Mouse (Mus musculus) heart, postnatal 0 days (tissue): Measurements from ENCODE around the gene Npm3. TPM values are rescaled to one million over a fixed set of nuclear protein-coding genes. Genes with fewer than 3 reads are reported as not detected.
A peak's percentile ranks its signal among the peaks of the same experiment; 100 is the strongest.

Experiments
- ATAC-seq: fragments of 200-750 bp; cut with Nextera tagmentation; 2 replicates; pipeline ENCODE4 v1.8.0; 2017; ENCODE audit warnings: low read depth, moderate number of reproducible peaks, moderate library complexity; ENCODE audit not compliant: insufficient read depth
- DNase-seq: peaks from one replicate; pipeline ENCODE4 v3.0.0-alpha.2; 2016; ENCODE audit warnings: low spot score
- H3K27ac ChIP-seq: fragments of 300-500 bp; sonication (generic); 2 replicates; pipeline ENCODE4 v1.5.1; 2014; ENCODE audit warnings: low read depth, mild to moderate bottlenecking
- H3K27me3 ChIP-seq: fragments of 300-500 bp; sonication (generic); 2 replicates; pipeline ENCODE4 v1.6.1; 2014; ENCODE audit warnings: low read length, mixed read lengths; ENCODE audit not compliant: control insufficient read depth, insufficient read depth
- H3K36me3 ChIP-seq: fragments of 300-500 bp; sonication (generic); replicated peaks from 2 replicates; pipeline ENCODE4 v1.6.1; 2014; ENCODE audit warnings: low read length, mixed read lengths; ENCODE audit not compliant: control insufficient read depth, insufficient read depth
- H3K4me1 ChIP-seq: fragments of 300-500 bp; sonication (generic); 2 replicates; pipeline ENCODE4 v1.6.1; 2014; ENCODE audit warnings: antibody characterized with exemption; ENCODE audit not compliant: control insufficient read depth, insufficient read depth
- H3K4me2 ChIP-seq: fragments of 300-500 bp; sonication (generic); 2 replicates; pipeline ENCODE4 v1.6.1; 2014; ENCODE audit warnings: low read depth, mild to moderate bottlenecking, low read length, moderate library complexity
- H3K4me3 ChIP-seq: fragments of 300-500 bp; sonication (generic); 2 replicates; pipeline ENCODE4 v1.5.1; 2014; ENCODE audit warnings: low read depth, low read length
- H3K9ac ChIP-seq: fragments of 300-500 bp; sonication (generic); replicated peaks from 2 replicates; pipeline ENCODE4 v1.6.1; 2014; ENCODE audit warnings: low read depth, low read length, mixed read lengths
- H3K9me3 ChIP-seq: fragments of 300-500 bp; sonication (generic); replicated peaks from 2 replicates; pipeline ENCODE4 v1.6.1; 2016; ENCODE audit warnings: low read length; ENCODE audit not compliant: control insufficient read depth
- CTCF ChIP-seq: IDR thresholded peaks from 2 replicates; pipeline ENCODE4 v1.5.1; 2016; ENCODE audit warnings: antibody characterized with exemption, control low read depth, low read depth
- EP300 ChIP-seq: IDR thresholded peaks from 2 replicates; pipeline ENCODE4 v1.6.1; 2016; ENCODE audit warnings: antibody characterized with exemption, low read depth
- WGBS: fragments of 180-500 bp; shearing (Covaris S2); extraction: QIAGEN DNeasy Blood & Tissue Kit; methylation state at CpG from one replicate; pipeline ENCODE4 v1.1.7; 2014; 5-methylcytosine and 5-hydroxymethylcytosine counted together
- polyA plus RNA-seq: library from polyadenylated mRNA; unstranded; fragments of >200 nt; fragmentation: Nextera tagmentation; extraction: Ambion mirVana; gene quantifications from 2 replicates; pipeline ENCODE4 v1.2.1, GENCODE M21; 2015
- total RNA-seq: library from RNA; depleted of rRNA; stranded (reverse); fragments of >200 nt; gene quantifications from 2 replicates; pipeline ENCODE4 v1.2.3, GENCODE M21; 2014; ENCODE audit warnings: low replicate concordance

Gene Npm3
- total and polyA plus RNA-seq, 2 experiments from 2014 or later: 7.6 to 38.2 TPM

DNA sequence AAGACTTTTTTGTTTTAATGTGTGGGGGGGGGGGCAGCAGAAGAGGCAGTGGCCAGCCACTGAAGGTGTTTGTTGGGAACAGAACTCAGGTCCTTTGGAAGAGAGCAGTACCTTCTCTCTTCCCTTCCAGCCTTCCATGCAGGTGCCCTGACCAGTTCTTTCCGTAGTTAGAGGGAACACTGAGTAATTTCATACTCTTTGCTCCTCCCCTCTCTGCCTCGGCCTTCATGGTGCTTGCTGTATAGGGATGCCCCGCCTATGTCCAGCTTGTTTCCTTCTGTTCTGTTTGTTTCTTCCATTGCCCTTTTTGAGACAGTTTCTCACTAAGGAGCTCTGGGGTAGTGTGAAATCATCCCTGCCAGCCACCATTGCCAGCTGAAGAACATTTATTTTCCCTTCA is 36.1 kb upstream of the Npm3 start:
- no peak for DNase-seq
- no peak overlapping the region for H3K9ac ChIP-seq
- no peaks in the 10 kb centered on the region for H3K9me3 ChIP-seq
- H3K4me3 ChIP-seq: no peak overlapping the region
- peaks cover 16% of the 10 kb centered on the region; the same call in 1 of the 2 replicates for H3K4me1 ChIP-seq
- no peak overlapping the region for H3K27ac ChIP-seq
- ATAC-seq: no peak
- WGBS: 78% methylated on average over 3 of the region's 3 CpGs
- no peak overlapping the region for H3K4me2 ChIP-seq
- no peak for TF ChIP-seq EP300
- no peak for TF ChIP-seq CTCF
- no peaks in the 10 kb centered on the region for H3K27me3 ChIP-seq
- no peaks in the 10 kb centered on the region for H3K36me3 ChIP-seq

DNA sequence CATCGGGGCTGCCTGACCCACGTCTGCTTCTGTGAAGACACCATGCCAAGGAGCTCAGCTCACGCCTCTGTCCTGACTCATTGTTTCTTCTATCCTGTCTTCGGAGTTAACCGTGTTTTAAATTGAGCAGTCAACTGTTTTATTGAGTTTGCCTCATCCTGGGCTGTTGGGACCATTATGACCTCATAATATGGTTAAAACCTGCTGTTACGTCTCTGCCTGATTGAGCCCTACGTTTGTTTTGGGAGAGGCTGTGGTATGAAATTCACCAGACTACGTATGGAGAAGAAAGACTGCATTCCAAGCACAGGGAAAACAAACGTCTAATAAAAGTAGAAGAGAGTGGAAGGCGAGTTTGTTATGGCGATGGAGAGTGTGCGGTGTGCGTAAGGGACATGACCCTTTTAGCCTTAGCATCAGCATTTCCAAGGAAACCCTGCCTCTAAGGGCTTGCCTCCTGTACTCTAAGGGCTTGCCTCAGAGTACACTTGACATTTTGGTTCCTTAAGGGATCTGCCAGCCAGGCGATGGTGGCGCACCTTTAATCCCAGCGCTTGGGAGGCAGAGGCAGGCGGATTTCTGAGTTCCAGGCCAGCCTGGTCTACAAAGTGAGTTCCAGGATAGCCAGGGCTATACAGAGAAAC is 34.7 kb upstream of the Npm3 start:
- peak; percentile 1; the same call in 1 of the 2 replicates for ATAC-seq
- TF ChIP-seq CTCF (no peak), EP300 (no peak)
- no peaks in the 10 kb centered on the region for H3K9me3 ChIP-seq

DNA sequence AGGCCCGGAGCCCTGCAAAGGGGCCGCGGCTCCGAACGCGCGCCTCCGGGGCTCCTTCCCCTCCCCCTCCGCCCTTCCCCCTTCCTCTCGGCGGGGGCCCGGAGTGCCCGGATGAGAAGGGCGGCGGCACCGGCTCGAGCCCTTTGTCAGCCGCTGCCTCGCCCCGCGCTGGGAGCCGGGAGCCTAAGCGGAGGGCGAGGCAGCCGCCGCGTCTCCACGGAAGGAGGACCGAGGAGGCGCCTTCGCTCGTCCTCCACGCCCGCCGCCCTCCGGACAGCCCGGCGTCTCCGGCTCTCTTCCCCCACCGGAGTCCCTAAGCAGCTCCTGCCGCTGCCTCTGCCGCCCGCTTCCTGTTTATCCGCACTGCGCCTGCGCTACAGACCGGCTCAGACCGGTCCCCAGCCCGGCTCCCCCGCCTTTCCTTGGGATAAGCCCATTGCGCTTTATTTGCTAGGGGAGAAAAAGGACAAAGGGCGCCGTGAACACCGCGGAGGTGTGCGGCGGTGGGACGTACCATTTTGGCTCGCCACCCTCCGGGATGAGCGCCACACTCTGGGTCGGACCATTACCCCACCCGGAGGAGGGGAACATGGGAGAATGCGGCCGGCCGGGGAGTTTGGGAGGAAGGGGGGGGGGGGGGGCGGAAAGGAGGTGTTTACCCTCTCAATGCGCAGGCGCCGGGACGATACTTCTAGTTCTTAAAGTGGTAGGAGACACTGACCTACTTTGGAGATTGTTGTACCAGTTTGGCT is 34.0 kb upstream of the Npm3 start, which contains the start of gene Mgea5:
Gene Mgea5 (minus strand): TSS at position 657 of the 752 bp plus-strand sequence.
- WGBS: under 1% methylated on average over 49 of the region's 71 CpGs
- peak; percentile 96 for ATAC-seq

More for the DNA sequence above, 34.7 kb upstream of the Npm3 start:
- Histone ChIP-seq H3K36me3 (peaks cover 10% of the 10 kb centered on the region; the same call in 1 of the 2 replicates), H3K9ac (no peak overlapping the region; the same call in 1 of the 2 replicates), H3K4me3 (peak overlapping the region; percentile 89), H3K4me1 (peaks cover 19% of the 10 kb centered on the region; the same call in 1 of the 2 replicates), H3K27ac (peak overlapping the region; percentile 73), H3K27me3 (no peaks in the 10 kb centered on the region), H3K4me2 (peak overlapping the region; percentile 66)
- DNase-seq: no peak
- 30% methylated on average over 17 of the region's 17 CpGs for WGBS

DNA sequence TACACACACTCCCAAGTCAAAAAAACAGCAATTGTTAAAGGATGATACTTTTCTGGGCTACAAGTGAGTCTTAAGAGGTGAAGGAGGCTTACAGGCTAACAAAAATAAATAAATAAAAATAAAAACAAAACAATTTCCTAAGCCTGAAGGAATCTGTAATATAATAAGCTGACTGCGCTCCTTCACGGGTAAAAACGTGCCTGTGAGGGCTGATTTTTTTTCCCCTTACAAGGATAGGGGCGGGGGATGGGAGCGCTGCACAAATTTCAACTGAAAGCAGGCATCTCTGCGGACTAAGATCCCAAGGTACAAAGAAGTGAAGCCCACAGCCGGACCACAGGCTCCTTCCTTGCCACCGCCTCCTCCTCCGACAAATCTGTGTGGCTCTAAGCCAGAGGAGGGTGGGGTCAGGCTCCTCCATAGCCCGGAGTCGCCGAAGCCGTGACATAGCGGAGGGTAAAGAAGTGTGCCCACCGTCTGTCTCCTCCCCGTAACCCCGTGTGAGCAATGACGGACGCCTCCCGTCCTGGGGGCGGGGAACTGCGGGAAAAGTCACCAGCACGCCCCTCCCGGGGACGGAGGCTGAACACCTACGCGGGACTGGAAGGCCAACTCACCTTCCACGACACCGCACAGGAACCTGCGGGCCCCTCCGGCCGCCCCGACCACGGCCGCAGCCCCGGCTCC is 33.1 kb upstream of the Npm3 start:
- Histone ChIP-seq H3K4me2 (peak overlapping the region; percentile 76), H3K36me3 (peaks cover 25% of the 10 kb centered on the region), H3K4me1 (peaks cover 19% of the 10 kb centered on the region; the same call in 1 of the 2 replicates), H3K4me3 (peak overlapping the region; percentile 89), H3K9ac (peak overlapping the region; percentile 96), H3K27ac (peak overlapping the region; percentile 97), H3K27me3 (no peaks in the 10 kb centered on the region), H3K9me3 (no peaks in the 10 kb centered on the region)
- under 1% methylated on average over 36 of the region's 36 CpGs for WGBS
- DNase-seq (peak; percentile 78), ATAC-seq (peak; percentile 37)
- TF ChIP-seq EP300 (no peak), CTCF (no peak)

More for the DNA sequence above, 34.0 kb upstream of the Npm3 start, which contains the start of gene Mgea5:
- H3K9ac ChIP-seq: peak within 1 kb of the TSS; percentile 96
- no peaks in the 10 kb centered on the region for H3K27me3 ChIP-seq
- peak within 1 kb of the TSS; percentile 76 for H3K4me2 ChIP-seq
- H3K9me3 ChIP-seq: no peaks in the 10 kb centered on the region
- DNase-seq: peak; percentile 99
- H3K36me3 ChIP-seq: peaks cover 16% of the 10 kb centered on the region
- 0 out of 2 replicates have a peak, but pooled peaks have one; percentile 13 for TF ChIP-seq CTCF
- no peak; the same call in 1 of the 2 replicates for TF ChIP-seq EP300
- H3K27ac ChIP-seq: peak within 1 kb of the TSS; percentile 97
- H3K4me3 ChIP-seq: peak within 1 kb of the TSS; percentile 89
- peaks cover 19% of the 10 kb centered on the region; the same call in 1 of the 2 replicates for H3K4me1 ChIP-seq

DNA sequence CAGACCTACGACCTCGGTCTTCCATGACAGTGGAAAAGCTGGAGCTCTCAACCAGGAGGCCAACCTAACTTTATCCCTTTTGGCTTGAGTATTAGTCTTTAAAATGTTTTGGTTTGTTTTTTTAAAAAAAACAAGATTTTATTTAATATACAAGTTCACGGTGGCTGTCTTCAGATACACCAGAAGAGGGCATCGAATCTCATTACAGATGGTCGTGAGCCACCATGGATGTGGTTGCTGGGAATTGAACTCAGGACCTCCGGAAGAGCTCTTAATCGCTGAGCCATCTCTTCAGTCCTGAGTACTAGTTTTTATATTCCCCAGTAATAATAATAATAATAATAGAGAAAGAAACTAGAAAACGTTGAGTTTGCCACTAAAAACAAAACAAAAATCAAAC is 32.3 kb upstream of the Npm3 start:
- TF ChIP-seq CTCF (no peak), EP300 (no peak)
- ATAC-seq (no peak), DNase-seq (no peak)
- Histone ChIP-seq H3K4me2 (peak overlapping the region; percentile 76), H3K4me1 (peaks cover 19% of the 10 kb centered on the region; the same call in 1 of the 2 replicates), H3K27me3 (no peaks in the 10 kb centered on the region), H3K36me3 (peaks cover 32% of the 10 kb centered on the region), H3K27ac (no peak overlapping the region), H3K9me3 (no peaks in the 10 kb centered on the region), H3K9ac (no peak overlapping the region), H3K4me3 (peak overlapping the region; percentile 89)
- 52% methylated on average over 8 of the region's 8 CpGs for WGBS
